Mouse (Mus musculus) layer of hippocampus, postnatal 10 days (tissue): ENCODE data around the gene Kdm6a. TPM values are rescaled to one million over a fixed set of nuclear protein-coding genes. Genes with fewer than 3 reads are reported as not detected.

ENCODE experiments used
- DNase-seq, 2 experiments: peaks; one replicate each; pipeline ENCODE4 v3.0.0; 2021; ENCODE audit warnings: low spot score in 2 of 2
- long read RNA-seq: library from polyadenylated mRNA; stranded (forward); transcript quantifications from one replicate; pipeline ENCODE4 v2.0.0, GENCODE M21; 2023
- total RNA-seq, 2 experiments: library from RNA; stranded (reverse); gene quantifications; 2 replicates each; pipeline ENCODE4 v1.2.3; 2021

The Kdm6a gene
- total RNA-seq = 10 to 100 TPM; 36.4 to 50.0 TPM
- long read RNA-seq, full-length matches to known transcripts = 3 of 8 reads
- long read RNA-seq, partial matches to known transcripts = 1 of 8 reads
- long read RNA-seq, other reads (novel, unspliced or antisense) = 4 of 8 reads

GRCm38 (mm10) chrX:18162192-18162857 is at the start of gene Kdm6a:
Kdm6a (plus strand) TSS chrX:18162575.
- peak; percentile 96 to 100 for DNase-seq

- no peak for DNase-seq
These were observed 16.8 kb upstream of the Kdm6a start, which contains the start of gene Dusp21 for GRCm38 (mm10) chrX:18145557-18145956. Dusp21 (plus strand) TSS chrX:18145857.

GRCm38 (mm10) chrX:18160734-18161442 is 1.5 kb upstream of the Kdm6a start:
- no peak for DNase-seq

- no peak for DNase-seq
These were observed 581 bp upstream of the Kdm6a start for GRCm38 (mm10) chrX:18161796-18162191.

DNA sequence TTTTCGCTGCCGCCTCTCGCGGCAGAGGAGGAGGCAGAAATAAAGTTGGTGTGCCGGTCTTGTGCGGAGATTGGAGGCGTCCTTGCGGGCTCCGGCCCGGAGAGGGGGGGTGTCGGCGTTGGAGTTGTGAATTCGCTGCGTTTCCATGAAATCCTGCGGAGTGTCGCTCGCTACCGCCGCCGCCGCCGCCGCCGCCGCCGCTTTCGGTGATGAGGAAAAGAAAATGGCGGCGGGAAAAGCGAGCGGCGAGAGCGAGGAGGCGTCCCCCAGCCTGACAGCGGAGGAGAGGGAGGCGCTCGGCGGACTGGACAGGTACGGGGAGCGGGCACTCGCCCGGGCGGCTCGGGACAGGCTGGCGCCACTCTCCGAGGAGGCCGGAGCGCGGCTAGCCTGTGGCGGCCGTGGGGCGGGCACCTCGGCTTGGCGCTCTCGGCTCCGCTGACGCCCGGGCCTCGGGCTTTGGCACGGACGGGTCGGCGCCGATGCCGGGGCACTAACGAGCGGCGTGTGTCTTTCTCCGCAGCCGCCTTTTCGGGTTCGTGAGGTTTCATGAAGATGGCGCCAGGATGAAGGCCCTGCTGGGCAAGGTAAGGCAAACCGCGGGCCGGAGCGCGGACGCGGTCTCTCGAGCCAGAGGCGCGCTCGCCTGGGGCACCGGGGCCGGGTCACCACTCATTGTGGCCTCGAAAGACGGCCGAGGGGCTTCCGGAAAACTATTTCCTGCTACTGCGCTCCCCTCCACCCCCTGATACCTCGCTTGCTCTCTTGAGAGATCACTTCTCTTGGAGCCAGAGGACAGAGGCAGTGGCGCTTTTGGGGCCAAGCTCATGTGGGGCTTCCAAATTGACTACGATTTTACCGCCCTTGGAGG is 721 bp downstream of the Kdm6a start:
- peak; percentile 55 to 79 for DNase-seq

DNA sequence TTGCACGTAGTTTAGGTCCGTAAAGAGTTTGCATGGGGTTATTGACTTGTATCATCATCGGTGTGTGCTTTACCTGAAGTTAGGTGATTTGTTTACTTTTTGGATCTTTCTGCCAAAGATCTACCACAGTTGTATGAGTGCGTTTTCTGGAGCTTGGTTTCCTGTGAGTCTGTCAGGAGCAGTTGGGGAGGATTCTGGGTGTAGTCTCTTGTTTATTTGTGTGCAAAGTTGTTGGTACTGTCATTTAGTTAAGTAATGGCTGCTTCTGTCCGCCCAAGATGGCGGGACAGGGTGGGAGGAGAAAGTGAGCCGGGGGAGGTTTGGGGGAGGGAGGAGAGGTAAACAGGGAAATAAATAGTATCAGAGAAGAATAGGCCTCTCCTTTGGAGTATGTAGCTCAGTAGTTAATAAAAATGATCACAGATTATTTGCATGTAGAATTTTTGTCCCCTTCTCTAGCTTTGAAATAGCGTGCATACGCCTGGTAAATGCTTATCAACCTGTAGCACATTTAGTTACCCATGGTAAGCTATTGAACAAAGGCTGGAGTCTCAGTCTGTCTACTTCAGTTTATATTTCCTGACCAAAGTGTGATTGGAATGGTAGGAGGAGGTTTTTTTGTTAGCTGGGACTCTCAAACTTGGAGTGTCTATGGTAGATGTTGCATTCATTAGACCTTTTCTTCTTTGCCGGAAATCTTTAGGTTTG is 1.7 kb downstream of the Kdm6a start:
- DNase-seq = peak in 1 of 2 experiments; percentile 17

- DNase-seq = no peak
These were observed 2.7 kb downstream of the Kdm6a start for GRCm38 (mm10) chrX:18165121-18165520.

DNA sequence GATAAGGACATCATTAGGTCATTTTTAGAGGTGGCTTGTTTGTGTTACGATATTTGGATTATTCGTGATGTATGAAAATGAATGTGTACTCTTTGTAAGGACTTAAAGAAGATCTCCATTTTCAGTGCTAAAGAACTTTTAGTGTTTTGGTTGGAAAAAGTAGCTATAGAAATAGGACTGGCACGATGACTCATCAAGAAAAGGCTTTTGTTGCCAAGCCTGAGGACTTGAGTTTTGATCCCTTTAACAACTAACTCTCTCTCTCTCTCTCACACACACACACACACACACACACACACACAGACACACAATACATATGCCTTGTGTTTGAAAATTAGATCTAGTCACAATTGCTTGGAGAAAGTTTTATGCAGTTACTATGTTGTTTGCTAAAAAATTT is 4.6 kb downstream of the Kdm6a start:
- DNase-seq = no peak

- DNase-seq = no peak
These were observed 6.6 kb downstream of the Kdm6a start for GRCm38 (mm10) chrX:18168940-18169339.

DNA sequence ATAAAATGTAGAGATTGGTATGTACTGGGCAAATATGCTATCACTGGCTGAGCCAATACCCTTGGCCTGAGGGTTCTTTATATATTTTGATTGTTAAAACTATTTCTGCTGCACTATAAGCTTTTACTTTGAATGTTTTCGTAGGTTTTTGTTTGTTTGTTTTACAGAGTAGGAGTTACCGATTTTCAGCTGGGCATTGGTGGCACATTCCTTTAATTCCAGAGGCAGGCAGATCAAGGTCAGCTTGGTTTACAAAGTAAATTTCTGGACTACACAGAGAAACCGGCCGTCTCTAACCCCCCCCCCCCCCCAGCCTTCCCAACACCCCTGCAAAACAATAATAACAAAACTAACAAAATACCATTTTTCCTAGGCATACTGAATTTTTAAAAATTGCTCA is 12.5 kb downstream of the Kdm6a start:
- no peak for DNase-seq

DNA sequence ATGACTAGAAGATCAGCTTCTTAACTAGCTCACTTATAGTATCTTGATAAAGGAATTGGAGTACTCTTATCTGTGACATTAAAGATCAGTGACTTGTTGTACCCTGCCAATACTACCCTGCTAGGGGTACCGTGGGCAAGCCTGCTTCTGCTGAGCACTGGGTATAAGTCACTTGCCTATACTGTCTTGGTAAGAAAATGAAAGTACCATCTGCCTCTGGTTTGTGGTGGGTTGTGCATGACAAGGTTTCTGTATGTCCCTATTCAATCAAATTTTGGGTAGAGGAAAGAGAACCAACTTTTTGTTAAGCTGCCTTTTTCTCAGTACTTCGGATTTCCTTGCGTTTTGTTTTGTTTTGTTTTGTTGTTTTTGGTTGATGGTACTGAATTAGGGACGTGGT is 15.4 kb downstream of the Kdm6a start:
- no peak for DNase-seq

- no peak for DNase-seq
These were observed 17.1 kb downstream of the Kdm6a start for GRCm38 (mm10) chrX:18179492-18179891.

GRCm38 (mm10) chrX:18187203-18187602 is 24.8 kb downstream of the Kdm6a start:
- no peak for DNase-seq

DNA sequence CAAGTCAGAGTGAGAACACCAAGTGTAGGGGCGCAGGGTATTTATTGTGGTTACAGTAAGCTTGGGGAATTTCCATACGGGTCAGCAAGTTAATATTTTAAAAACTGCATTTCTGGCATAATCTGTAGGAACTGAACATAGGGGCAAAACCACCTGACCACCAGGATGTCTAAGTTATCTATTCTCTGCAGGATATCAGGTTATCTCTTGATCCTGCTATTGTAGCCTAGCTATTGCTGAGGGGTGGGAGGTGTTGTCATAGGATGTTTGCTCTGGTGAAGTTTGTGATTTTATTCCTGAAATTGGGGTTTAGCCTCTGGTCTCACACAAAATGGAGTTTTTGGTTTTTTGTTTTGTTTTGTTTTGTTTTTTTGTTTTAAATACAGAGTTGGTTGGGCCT is 25.9 kb downstream of the Kdm6a start:
- no peak for DNase-seq

DNA sequence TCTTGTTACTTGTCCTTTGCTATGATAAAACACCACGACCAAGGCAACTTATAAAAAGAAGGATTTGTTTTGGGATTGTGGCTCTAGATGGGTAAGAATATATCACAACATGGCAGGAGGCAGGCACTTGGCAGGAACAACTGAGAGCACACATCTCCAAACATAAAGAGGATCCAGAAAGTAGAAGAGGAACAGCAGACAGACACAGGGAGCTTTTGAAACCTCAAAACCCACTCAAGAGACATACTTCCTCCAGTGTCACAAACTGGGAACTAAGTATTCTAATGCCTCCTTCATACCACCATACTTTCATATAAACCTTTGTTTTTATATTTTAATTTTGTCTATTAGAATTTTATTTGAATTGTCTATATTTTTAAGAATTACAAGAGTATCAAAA is 77.2 kb downstream of the Kdm6a start:
- no peak for DNase-seq

GRCm38 (mm10) chrX:18250621-18251020 is 88.2 kb downstream of the Kdm6a start:
- DNase-seq = no peak

GRCm38 (mm10) chrX:18254767-18255166 is 92.4 kb downstream of the Kdm6a start:
- DNase-seq = peak; percentile 12 to 73

GRCm38 (mm10) chrX:18258238-18258809 is 95.9 kb downstream of the Kdm6a start:
- no peak for DNase-seq

GRCm38 (mm10) chrX:18278561-18278960 is 116.2 kb downstream of the Kdm6a start:
- DNase-seq = no peak

GRCm38 (mm10) chrX:18280134-18280533 is 117.8 kb downstream of the Kdm6a start:
- DNase-seq = no peak
